Mouse (Mus musculus) embryonic facial prominence, embryonic 14.5 days (tissue): ENCODE data around the gene Shc3. TPM values are rescaled to one million over a fixed set of nuclear protein-coding genes. Genes with fewer than 3 reads are reported as not detected.
A peak's percentile ranks its signal among the peaks of the same experiment; 100 is the strongest.

ENCODE experiments used
- ATAC-seq: fragments of 200-750 bp; cut with Nextera tagmentation; 2 replicates; pipeline ENCODE4 v1.8.0; 2017; ENCODE audit warnings: low read depth, moderate number of reproducible peaks, moderate TSS enrichment
- DNase-seq: peaks from one replicate; pipeline ENCODE4 v3.0.0-alpha.2; 2015; ENCODE audit warnings: low spot score
- H3K27ac ChIP-seq: fragments of 300-500 bp; sonication (generic); replicated peaks from 2 replicates; pipeline ENCODE4 v1.5.1; 2014; ENCODE audit warnings: low read depth, mild to moderate bottlenecking, low read length, moderate library complexity
- H3K27me3 ChIP-seq: fragments of 300-500 bp; sonication (generic); replicated peaks from 2 replicates; pipeline ENCODE4 v1.6.1; 2014; ENCODE audit warnings: low read length; ENCODE audit not compliant: control insufficient read depth, insufficient read depth
- H3K36me3 ChIP-seq: fragments of 300-500 bp; sonication (generic); 2 replicates; pipeline ENCODE4 v1.6.1; 2014; ENCODE audit warnings: low read length, mixed read lengths; ENCODE audit not compliant: control insufficient read depth, insufficient read depth
- H3K4me1 ChIP-seq: fragments of 300-500 bp; sonication (generic); 2 replicates; pipeline ENCODE4 v1.6.1; 2014; ENCODE audit warnings: antibody characterized with exemption, low read length; ENCODE audit not compliant: control insufficient read depth, insufficient read depth
- H3K4me2 ChIP-seq: fragments of 300-500 bp; sonication (generic); 2 replicates; pipeline ENCODE4 v1.6.1; 2014; ENCODE audit warnings: low read depth, mild to moderate bottlenecking, low read length, moderate library complexity, mixed read lengths
- H3K4me3 ChIP-seq: fragments of 300-500 bp; sonication (generic); 2 replicates; pipeline ENCODE4 v1.5.1; 2014; ENCODE audit warnings: low read depth, mild to moderate bottlenecking, low read length
- H3K9ac ChIP-seq: fragments of 300-500 bp; sonication (generic); 2 replicates; pipeline ENCODE4 v1.6.1; 2014; ENCODE audit warnings: low read depth, mild to moderate bottlenecking, low read length, moderate library complexity, mixed read lengths
- H3K9me3 ChIP-seq: fragments of 300-500 bp; sonication (generic); 2 replicates; pipeline ENCODE4 v1.6.1; 2016; ENCODE audit warnings: low read length; ENCODE audit not compliant: control insufficient read depth
- WGBS: fragments of 180-500 bp; shearing (Covaris S2); extraction: QIAGEN DNeasy Blood & Tissue Kit; methylation state at CpG from one replicate; pipeline ENCODE4 v1.1.7; 2014; 5-methylcytosine and 5-hydroxymethylcytosine counted together
- polyA plus RNA-seq: library from polyadenylated mRNA; unstranded; fragments of >200 nt; fragmentation: Nextera tagmentation; extraction: Ambion mirVana; gene quantifications from 2 replicates; pipeline ENCODE4 v1.2.1, GENCODE M21; 2014

Gene Shc3
- polyA plus RNA-seq, 1 experiment from 2014 or later, result 1.3 TPM

GRCm38 (mm10) chr13:51588005-51588404, 18.8 kb upstream of the Shc3 start:
- H3K4me2 ChIP-seq, result no peak overlapping the region
- DNase-seq (no peak), ATAC-seq (no peak)
- H3K27me3 ChIP-seq, result no peaks in the 10 kb centered on the region
- H3K4me3 ChIP-seq, result no peak overlapping the region
- H3K9ac ChIP-seq, result no peak overlapping the region
- whole genome bisulfite sequencing, result 56% methylated on average over 4 of the region's 4 CpGs
- no peaks in the 10 kb centered on the region for H3K36me3 ChIP-seq
- no peak overlapping the region for H3K27ac ChIP-seq
- no peaks in the 10 kb centered on the region for H3K4me1 ChIP-seq
- H3K9me3 ChIP-seq, result peaks cover 11% of the 10 kb centered on the region

DNA sequence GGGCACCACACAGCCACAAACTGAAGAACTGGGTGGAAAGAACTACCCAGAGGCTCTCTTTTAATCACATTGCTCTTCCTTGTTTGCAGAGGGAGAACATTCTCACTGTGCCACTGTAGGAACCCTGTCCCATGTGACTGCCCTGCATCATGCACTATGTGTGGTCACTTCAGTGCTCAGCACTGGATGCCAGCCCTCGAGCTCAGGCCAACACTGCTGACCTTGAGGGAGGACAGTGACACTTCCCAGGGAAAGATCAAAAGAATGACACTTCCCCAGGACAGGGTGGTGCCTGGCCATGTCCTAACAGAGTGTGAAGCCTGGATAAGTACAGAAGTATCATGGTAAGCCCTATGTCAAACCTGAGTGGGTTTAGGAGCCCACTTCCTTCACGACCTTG, 13.0 kb upstream of the Shc3 start:
- H3K4me3 ChIP-seq, result no peak overlapping the region
- no peak overlapping the region for H3K27ac ChIP-seq
- peaks cover 8% of the 10 kb centered on the region for H3K4me1 ChIP-seq
- no peaks in the 10 kb centered on the region for H3K27me3 ChIP-seq
- DNase-seq (no peak), ATAC-seq (no peak)
- no peak overlapping the region for H3K4me2 ChIP-seq
- peaks cover 11% of the 10 kb centered on the region for H3K9me3 ChIP-seq
- no peaks in the 10 kb centered on the region for H3K36me3 ChIP-seq
- WGBS, result 55% methylated on average over 2 of the region's 2 CpGs
- no peak overlapping the region for H3K9ac ChIP-seq

DNA sequence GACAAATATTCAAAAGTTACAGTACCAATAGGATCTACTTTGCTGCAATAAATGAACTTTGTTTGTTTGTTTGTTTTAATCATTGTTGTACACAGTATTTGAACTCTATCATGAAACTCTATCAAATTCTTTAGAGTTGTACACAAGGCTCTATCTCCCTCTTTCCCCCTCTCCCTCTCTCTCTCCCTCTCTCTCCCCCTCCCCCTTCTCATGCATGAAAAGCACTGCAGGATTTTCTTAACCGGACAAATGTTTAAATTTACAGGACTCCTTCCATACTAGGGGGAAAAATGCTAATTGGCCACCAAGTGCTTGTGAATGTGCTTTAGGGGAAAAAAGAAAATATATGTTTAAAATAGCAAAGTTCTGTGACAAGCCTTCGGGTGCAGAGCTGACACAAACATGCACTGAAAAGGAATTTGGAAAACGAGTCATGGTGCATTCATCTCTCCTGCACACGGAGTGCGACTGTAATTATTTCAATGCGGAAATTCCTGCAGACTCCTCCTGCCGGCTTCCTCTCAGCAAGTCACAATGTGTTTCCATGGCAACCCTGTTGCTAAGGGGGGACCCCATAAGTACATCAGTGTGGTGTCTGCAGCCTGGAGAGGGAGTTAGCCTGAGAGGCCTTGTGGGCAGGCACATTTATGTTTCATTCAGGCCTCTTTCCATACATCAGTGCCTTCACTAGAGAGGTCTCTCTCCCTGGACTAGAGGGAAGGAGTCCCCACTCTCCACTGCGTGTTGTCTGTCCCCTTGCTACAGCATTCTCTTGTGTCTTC, 11.2 kb upstream of the Shc3 start:
- peaks cover 7% of the 10 kb centered on the region for H3K9me3 ChIP-seq
- peak overlapping the region; percentile 24 for H3K4me2 ChIP-seq
- ATAC-seq, result peak; percentile 94
- no peaks in the 10 kb centered on the region for H3K36me3 ChIP-seq
- WGBS, result 7% methylated on average over 8 of the region's 8 CpGs
- H3K9ac ChIP-seq, result no peak overlapping the region
- H3K27ac ChIP-seq, result 0 out of 2 replicates have a peak overlapping the region, but pooled peaks have one; percentile 25
- peak; percentile 94 for DNase-seq
- H3K4me3 ChIP-seq, result no peak overlapping the region
- H3K4me1 ChIP-seq, result peaks cover 8% of the 10 kb centered on the region
- H3K27me3 ChIP-seq, result no peaks in the 10 kb centered on the region

GRCm38 (mm10) chr13:51573849-51574248, 4.6 kb upstream of the Shc3 start:
- no peak overlapping the region for H3K27ac ChIP-seq
- H3K36me3 ChIP-seq, result no peaks in the 10 kb centered on the region
- H3K9ac ChIP-seq, result no peak overlapping the region
- H3K4me1 ChIP-seq, result peaks cover 8% of the 10 kb centered on the region; the same call in 1 of the 2 replicates
- 36% methylated on average over 11 of the region's 11 CpGs for WGBS
- no peak overlapping the region for H3K4me2 ChIP-seq
- peak; percentile 51; the same call in 1 of the 2 replicates for ATAC-seq
- H3K9me3 ChIP-seq, result no peaks in the 10 kb centered on the region
- peak; percentile 63 for DNase-seq
- peaks cover 13% of the 10 kb centered on the region for H3K27me3 ChIP-seq
- H3K4me3 ChIP-seq, result no peak overlapping the region

- no peak overlapping the region for H3K9ac ChIP-seq
- peaks cover 29% of the 10 kb centered on the region for H3K4me1 ChIP-seq
- H3K36me3 ChIP-seq, result no peaks in the 10 kb centered on the region
- H3K27me3 ChIP-seq, result peaks cover 50% of the 10 kb centered on the region
- WGBS, result 8% methylated on average over 9 of the region's 9 CpGs
- H3K27ac ChIP-seq, result no peak overlapping the region
- peak; percentile 19 for DNase-seq
- H3K4me2 ChIP-seq, result peak overlapping the region; percentile 97
- ATAC-seq, result no peak
- H3K4me3 ChIP-seq, result peak overlapping the region; percentile 55
- no peaks in the 10 kb centered on the region for H3K9me3 ChIP-seq
These were observed 892 bp upstream of the Shc3 start for GRCm38 (mm10) chr13:51570111-51570510.

GRCm38 (mm10) chr13:51569685-51570068, 458 bp upstream of the Shc3 start:
- Histone ChIP-seq H3K4me1 (peaks cover 29% of the 10 kb centered on the region), H3K27me3 (peaks cover 55% of the 10 kb centered on the region), H3K9me3 (no peaks in the 10 kb centered on the region), H3K36me3 (no peaks in the 10 kb centered on the region), H3K27ac (no peak overlapping the region), H3K9ac (no peak overlapping the region; the same call in 1 of the 2 replicates), H3K4me3 (peak overlapping the region; percentile 55), H3K4me2 (peak overlapping the region; percentile 97)
- no peak for DNase-seq
- peak; percentile 7; the same call in 1 of the 2 replicates for ATAC-seq
- WGBS, result 3% methylated on average over 7 of the region's 7 CpGs

- Histone ChIP-seq H3K4me1 (peaks cover 29% of the 10 kb centered on the region), H3K9me3 (no peaks in the 10 kb centered on the region), H3K27ac (peak overlapping the region; percentile 44; the same call in 1 of the 2 replicates), H3K9ac (peak overlapping the region; percentile 53), H3K4me3 (peak overlapping the region; percentile 55), H3K27me3 (peaks cover 60% of the 10 kb centered on the region), H3K4me2 (peak overlapping the region; percentile 97), H3K36me3 (no peaks in the 10 kb centered on the region)
- WGBS, result 3% methylated on average over 13 of the region's 13 CpGs
- ATAC-seq, result no peak
- DNase-seq, result peak; percentile 72
These were observed 718 bp downstream of the Shc3 start for GRCm38 (mm10) chr13:51568501-51568901.

DNA sequence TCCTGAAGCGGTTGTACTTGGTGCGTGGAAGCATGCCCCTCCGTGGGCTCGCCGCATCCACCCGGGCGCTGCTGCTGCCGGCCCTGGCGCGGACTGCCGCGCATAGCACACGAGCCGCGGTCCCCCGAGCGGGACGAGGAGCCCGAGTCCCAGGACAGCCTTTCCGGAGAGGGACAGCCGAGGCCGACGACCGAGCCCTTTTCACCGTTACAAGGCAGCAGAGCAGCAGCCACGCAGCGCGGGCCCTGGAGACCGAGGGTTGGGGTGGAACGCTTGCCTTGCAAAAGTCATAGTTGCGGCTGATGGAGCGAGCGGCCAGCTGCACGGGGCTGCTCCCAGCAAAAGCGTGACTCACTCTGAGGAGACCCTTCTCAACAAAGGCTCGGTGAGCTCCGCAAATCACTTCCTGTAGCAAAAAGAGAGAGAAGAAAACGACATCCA, 1.8 kb downstream of the Shc3 start:
- 0% methylated on average over 33 of the region's 38 CpGs for WGBS
- H3K4me2 ChIP-seq, result peak overlapping the region; percentile 97
- peaks cover 29% of the 10 kb centered on the region for H3K4me1 ChIP-seq
- H3K4me3 ChIP-seq, result peak overlapping the region; percentile 55
- H3K27ac ChIP-seq, result no peak overlapping the region
- peak; percentile 45 for DNase-seq
- H3K9ac ChIP-seq, result peak overlapping the region; percentile 66
- no peaks in the 10 kb centered on the region for H3K9me3 ChIP-seq
- H3K27me3 ChIP-seq, result peaks cover 60% of the 10 kb centered on the region
- no peaks in the 10 kb centered on the region for H3K36me3 ChIP-seq
- ATAC-seq, result no peak; the same call in 1 of the 2 replicates

DNA sequence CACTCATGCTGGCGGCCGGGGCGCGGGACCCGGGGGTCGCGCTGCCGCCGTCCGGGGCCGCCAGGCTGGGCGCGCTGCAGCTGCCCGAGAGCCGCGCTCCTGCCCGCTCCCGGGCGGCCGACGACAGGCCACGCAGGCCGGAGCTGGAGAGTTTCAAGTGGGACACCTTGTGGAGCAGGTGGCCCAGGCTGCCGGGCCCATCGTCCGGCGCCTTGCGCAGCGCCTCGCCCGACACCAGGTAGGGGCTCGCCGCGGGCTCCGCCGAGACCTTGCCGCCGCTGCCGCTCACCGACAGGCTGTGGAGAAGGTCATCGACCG, 2.2 kb downstream of the Shc3 start:
- Histone ChIP-seq H3K9ac (peak overlapping the region; percentile 66), H3K27ac (no peak overlapping the region), H3K36me3 (no peaks in the 10 kb centered on the region), H3K9me3 (no peaks in the 10 kb centered on the region), H3K27me3 (peaks cover 60% of the 10 kb centered on the region), H3K4me1 (peaks cover 29% of the 10 kb centered on the region), H3K4me3 (peak overlapping the region; percentile 55), H3K4me2 (peak overlapping the region; percentile 97)
- ATAC-seq, result no peak
- no peak for DNase-seq
- WGBS, result 1% methylated on average over 17 of the region's 42 CpGs
